Mouse (Mus musculus) liver, embryonic 14.5 days (tissue): ENCODE results near the gene Tbc1d10a. TPM values are rescaled to one million over a fixed set of nuclear protein-coding genes. Genes with fewer than 3 reads are reported as not detected.

ENCODE experiments used
- ATAC-seq: fragments of 200-750 bp; cut with Nextera tagmentation; 2 replicates; pipeline ENCODE4 v1.8.0; 2017; ENCODE audit warnings: moderate number of reproducible peaks, mild to moderate bottlenecking, moderate library complexity; ENCODE audit not compliant: insufficient read depth
- DNase-seq, 3 experiments: peaks; one replicate each; pipeline ENCODE4 v3.0.0-alpha.2; 2012 to 2013; ENCODE audit warnings: low read depth in 3 of 3, low spot score in 3 of 3
- H3K27ac ChIP-seq: fragments of 300-500 bp; sonication (generic); 2 replicates; pipeline ENCODE4 v1.5.1; 2014; ENCODE audit warnings: moderate library complexity, mild to moderate bottlenecking, control low read depth, inconsistent platforms
- H3K27me3 ChIP-seq: fragments of 300-500 bp; sonication (generic); 2 replicates; pipeline ENCODE4 v1.6.1; 2014; ENCODE audit warnings: mild to moderate bottlenecking, low read length, moderate library complexity; ENCODE audit not compliant: control insufficient read depth, insufficient read depth
- H3K36me3 ChIP-seq: fragments of 300-500 bp; sonication (generic); replicated peaks from 2 replicates; pipeline ENCODE4 v1.6.1; 2014; ENCODE audit warnings: low read depth; ENCODE audit not compliant: control insufficient read depth, insufficient read depth
- H3K4me1 ChIP-seq, 2 experiments: fragments of 200-500 bp in 1 of 2; fragments of 300-500 bp in 1 of 2; sonication (generic) in 1 of 2; replicated peaks; 2 replicates each; pipeline ENCODE4 v1.6.1; 2012 to 2014; ENCODE audit warnings: antibody characterized with exemption in 1 of 2, inconsistent platforms in 1 of 2, low read length in 1 of 2; ENCODE audit not compliant: control insufficient read depth in 2 of 2, insufficient read depth in 2 of 2
- H3K4me2 ChIP-seq: fragments of 300-500 bp; sonication (generic); 2 replicates; pipeline ENCODE4 v1.6.1; 2014; ENCODE audit warnings: low read depth, mild to moderate bottlenecking, control low read depth, moderate library complexity
- H3K4me3 ChIP-seq, 2 experiments: fragments of 200-500 bp in 1 of 2; fragments of 300-500 bp in 1 of 2; sonication (generic) in 1 of 2; 2 replicates each; pipeline ENCODE4 v1.5.1; 2012 to 2014; ENCODE audit warnings: low read depth in 2 of 2, low read length in 2 of 2, mild to moderate bottlenecking in 2 of 2, control low read depth in 1 of 2, inconsistent platforms in 1 of 2, moderate library complexity in 1 of 2; ENCODE audit not compliant: insufficient read depth in 1 of 2
- H3K9ac ChIP-seq: fragments of 300-500 bp; sonication (generic); replicated peaks from 2 replicates; pipeline ENCODE4 v1.6.1; 2014; ENCODE audit warnings: mild to moderate bottlenecking, control low read depth, moderate library complexity
- H3K9me3 ChIP-seq: fragments of 300-500 bp; sonication (generic); 2 replicates; pipeline ENCODE4 v1.6.1; 2016; ENCODE audit warnings: low read length, mixed read lengths; ENCODE audit not compliant: control insufficient read depth
- CTCF ChIP-seq: IDR thresholded peaks from 2 replicates; pipeline ENCODE4 v1.5.1; 2016; ENCODE audit warnings: antibody characterized with exemption, low read depth, control low read depth
- EP300 ChIP-seq: IDR thresholded peaks from 2 replicates; pipeline ENCODE4 v1.6.1; 2016; ENCODE audit warnings: antibody characterized with exemption, low read depth
- WGBS: fragments of 180-500 bp; shearing (Covaris S2); extraction: QIAGEN DNeasy Blood & Tissue Kit; methylation state at CpG from one replicate; pipeline ENCODE4 v1.1.7; 2014; ENCODE audit not compliant: insufficient replicate concordance; 5-methylcytosine and 5-hydroxymethylcytosine counted together
- polyA plus RNA-seq, 2 experiments: library from polyadenylated mRNA; depleted of rRNA in 1 of 2; stranded (reverse) in 1 of 2; unstranded in 1 of 2; fragments of >200 nt; fragmentation: Nextera tagmentation in 1 of 2; extraction: Ambion mirVana in 1 of 2; gene quantifications; 2 replicates each; pipeline versions ENCODE4 v1.2.1 to v1.2.3; 2012 to 2014

The Tbc1d10a gene
- polyA plus RNA-seq, 2 experiments = 2.6 to 6.2 TPM

- H3K9ac ChIP-seq = no peak overlapping the region
- no peak for TF ChIP-seq CTCF
- TF ChIP-seq EP300 = no peak
- H3K27me3 ChIP-seq = no peaks in the 10 kb centered on the region
- ATAC-seq = no peak
- no peak overlapping the region for H3K4me2 ChIP-seq
- peaks cover 12 to 22% of the 10 kb centered on the region in 2 experiments for H3K4me1 ChIP-seq
- no peak overlapping the region for H3K4me3 ChIP-seq
- H3K9me3 ChIP-seq = no peaks in the 10 kb centered on the region
- DNase-seq = no peak
- no peak overlapping the region for H3K27ac ChIP-seq
- no peaks in the 10 kb centered on the region for H3K36me3 ChIP-seq
- 74% methylated on average over 6 of the region's 6 CpGs for WGBS
Observed at GRCm38 (mm10) chr11:4238167-4238566, 51.6 kb downstream of the Tbc1d10a start.

GRCm38 (mm10) chr11:4239691-4240090, 53.1 kb downstream of the Tbc1d10a start:
- no peak for TF ChIP-seq EP300
- TF ChIP-seq CTCF = no peak
- no peak for ATAC-seq

GRCm38 (mm10) chr11:4240151-4240550, 53.6 kb downstream of the Tbc1d10a start:
- no peaks in the 10 kb centered on the region for H3K27me3 ChIP-seq
- no peak overlapping the region for H3K4me2 ChIP-seq
- H3K4me1 ChIP-seq = peaks cover 14 to 24% of the 10 kb centered on the region in 2 experiments
- no peak for TF ChIP-seq CTCF
- no peak for TF ChIP-seq EP300
- H3K4me3 ChIP-seq = no peak overlapping the region
- H3K9ac ChIP-seq = no peak overlapping the region
- H3K9me3 ChIP-seq = no peaks in the 10 kb centered on the region
- 33% methylated on average over 7 of the region's 7 CpGs for WGBS
- no peak for DNase-seq
- H3K36me3 ChIP-seq = no peaks in the 10 kb centered on the region
- ATAC-seq = no peak
- no peak overlapping the region for H3K27ac ChIP-seq

More at GRCm38 (mm10) chr11:4239691-4240090, 53.1 kb downstream of the Tbc1d10a start:
- 88% methylated on average over 23 of the region's 23 CpGs for WGBS
- Histone ChIP-seq H3K36me3 (no peaks in the 10 kb centered on the region), H3K9ac (no peak overlapping the region), H3K4me1 (peaks cover 14 to 24% of the 10 kb centered on the region in 2 experiments), H3K4me3 (no peak overlapping the region), H3K4me2 (no peak overlapping the region), H3K9me3 (no peaks in the 10 kb centered on the region), H3K27ac (no peak overlapping the region), H3K27me3 (no peaks in the 10 kb centered on the region)
- DNase-seq = no peak

- ATAC-seq = no peak
Observed at GRCm38 (mm10) chr11:4241180-4241579, 54.6 kb downstream of the Tbc1d10a start.

GRCm38 (mm10) chr11:4246126-4246525, 59.5 kb downstream of the Tbc1d10a start:
- DNase-seq = no peak
- no peak overlapping the region for H3K27ac ChIP-seq
- no peaks in the 10 kb centered on the region for H3K9me3 ChIP-seq
- no peak overlapping the region for H3K4me3 ChIP-seq
- ATAC-seq = no peak
- H3K27me3 ChIP-seq = no peaks in the 10 kb centered on the region
- H3K4me2 ChIP-seq = no peak overlapping the region
- whole genome bisulfite sequencing = 67% methylated on average over 6 of the region's 6 CpGs
- no peaks in the 10 kb centered on the region for H3K36me3 ChIP-seq
- TF ChIP-seq EP300 (no peak), CTCF (no peak)
- H3K4me1 ChIP-seq = peaks cover 12 to 23% of the 10 kb centered on the region in 2 experiments
- no peak overlapping the region for H3K9ac ChIP-seq

More at GRCm38 (mm10) chr11:4241180-4241579, 54.6 kb downstream of the Tbc1d10a start:
- H3K4me3 ChIP-seq = no peak overlapping the region
- no peaks in the 10 kb centered on the region for H3K36me3 ChIP-seq
- H3K27ac ChIP-seq = no peak overlapping the region
- 56% methylated on average over 4 of the region's 4 CpGs for WGBS
- H3K9me3 ChIP-seq = no peaks in the 10 kb centered on the region
- no peak for DNase-seq
- H3K9ac ChIP-seq = no peak overlapping the region
- no peak overlapping the region for H3K4me2 ChIP-seq
- TF ChIP-seq CTCF (no peak), EP300 (no peak)
- H3K4me1 ChIP-seq = peaks cover 14 to 24% of the 10 kb centered on the region in 2 experiments
- no peaks in the 10 kb centered on the region for H3K27me3 ChIP-seq
